Mouse (Mus musculus) heart, embryonic 15.5 days (tissue): ENCODE data around the gene Txndc17. TPM values are rescaled to one million over a fixed set of nuclear protein-coding genes. Genes with fewer than 3 reads are reported as not detected.

Experiments used
- polyA plus RNA-seq: library from polyadenylated mRNA; unstranded; fragments of >200 nt; fragmentation: Nextera tagmentation; extraction: Ambion mirVana; gene quantifications from 2 replicates; pipeline ENCODE4 v1.2.1, GENCODE M21; 2015

Txndc17 gene
- polyA plus RNA-seq, 1 experiment from 2014 or later = 151 TPM

Other genes starting within 250 kb of the Txndc17 start
- 0.21 and 0.42 TPM in 2 replicates for gene Aipl1, start 170.0 kb upstream of the Txndc17 start, polyA plus RNA-seq
- 65.7 and 72.8 TPM in 2 replicates for gene Pimreg, start 165.5 kb upstream of the Txndc17 start, polyA plus RNA-seq
- gene Pitpnm3, start 71.8 kb upstream of the Txndc17 start, polyA plus RNA-seq = 0.21 and 0.55 TPM in 2 replicates
- 0.09 and 0.23 TPM in 2 replicates for gene Gm43951, start 707 bp upstream of the Txndc17 start, polyA plus RNA-seq
- gene 4933427D14Rik, start 88 bp upstream of the Txndc17 start, polyA plus RNA-seq = 6.1 and 6.8 TPM in 2 replicates
- 28.2 and 29.4 TPM in 2 replicates for gene Med31, start 8.0 kb downstream of the Txndc17 start, polyA plus RNA-seq
- 0.08 and 0.11 TPM in 2 replicates for gene Slc13a5, start 59.7 kb downstream of the Txndc17 start, polyA plus RNA-seq
- 9.5 and 10.2 TPM in 2 replicates for gene Xaf1, start 94.1 kb downstream of the Txndc17 start, polyA plus RNA-seq
- not detected in 2 replicates for gene Fbxo39, start 106.9 kb downstream of the Txndc17 start, polyA plus RNA-seq
- gene Tekt1, start 154.9 kb downstream of the Txndc17 start, polyA plus RNA-seq = 0.72 and 1.1 TPM in 2 replicates
- 114 and 133 TPM in 2 replicates for gene Smtnl2, start 204.2 kb downstream of the Txndc17 start, polyA plus RNA-seq
- 0.15 TPM in 1 of 2 replicates, not detected in the other for gene Ggt6, start 228.0 kb downstream of the Txndc17 start, polyA plus RNA-seq
- 57.8 and 83.8 TPM in 2 replicates for gene Mybbp1a, start 233.8 kb downstream of the Txndc17 start, polyA plus RNA-seq